Mouse (Mus musculus) thymus, postnatal 14 days (tissue): ENCODE measurements at regions not wholly inside any gene's neighbourhood (a gene's known extent, or its start where the extent isn't known, plus 50 kb on each side); places are given as distances from the start of the nearest gene placed in this dataset.

ENCODE experiments used
- DNase-seq: peaks from one replicate; pipeline ENCODE4 v3.0.0; 2021

DNA sequence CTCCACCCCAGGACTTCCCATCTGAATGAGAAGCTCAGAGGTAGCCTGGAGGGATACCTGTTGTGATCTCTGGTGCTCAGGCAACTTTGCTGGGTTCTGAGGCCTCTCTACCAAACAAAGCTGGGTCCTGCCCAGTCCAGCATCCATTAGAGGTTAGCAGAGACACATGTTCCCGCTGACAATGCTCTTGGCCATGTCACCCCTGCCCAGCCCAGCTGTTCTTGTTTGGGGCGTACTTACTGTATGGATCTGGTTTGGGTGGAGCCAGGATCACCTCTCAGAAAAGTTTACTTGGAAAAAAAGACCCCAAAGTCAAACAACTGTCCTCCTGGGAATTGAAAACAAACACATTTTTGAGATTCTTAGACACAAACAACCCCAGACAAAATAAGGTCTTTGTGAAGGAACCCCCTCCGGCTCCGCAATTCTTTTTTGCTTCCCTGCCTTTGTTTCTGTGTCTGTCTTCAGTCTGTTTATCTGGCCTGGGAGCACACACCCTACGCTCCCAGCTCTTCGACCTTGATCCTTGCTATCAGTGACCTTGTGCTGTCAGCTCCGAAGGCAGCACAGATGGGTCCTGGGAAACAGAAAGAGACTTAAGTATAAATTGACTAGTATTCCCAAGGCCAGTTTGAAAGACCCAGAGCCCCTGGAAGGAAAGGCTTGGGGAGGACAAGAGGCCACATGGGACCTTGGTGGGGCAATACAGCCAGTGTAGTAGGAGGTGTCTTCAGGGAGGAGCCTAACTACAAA is 68.1 kb upstream of the Serp2 start:
- no peak for DNase-seq

DNA sequence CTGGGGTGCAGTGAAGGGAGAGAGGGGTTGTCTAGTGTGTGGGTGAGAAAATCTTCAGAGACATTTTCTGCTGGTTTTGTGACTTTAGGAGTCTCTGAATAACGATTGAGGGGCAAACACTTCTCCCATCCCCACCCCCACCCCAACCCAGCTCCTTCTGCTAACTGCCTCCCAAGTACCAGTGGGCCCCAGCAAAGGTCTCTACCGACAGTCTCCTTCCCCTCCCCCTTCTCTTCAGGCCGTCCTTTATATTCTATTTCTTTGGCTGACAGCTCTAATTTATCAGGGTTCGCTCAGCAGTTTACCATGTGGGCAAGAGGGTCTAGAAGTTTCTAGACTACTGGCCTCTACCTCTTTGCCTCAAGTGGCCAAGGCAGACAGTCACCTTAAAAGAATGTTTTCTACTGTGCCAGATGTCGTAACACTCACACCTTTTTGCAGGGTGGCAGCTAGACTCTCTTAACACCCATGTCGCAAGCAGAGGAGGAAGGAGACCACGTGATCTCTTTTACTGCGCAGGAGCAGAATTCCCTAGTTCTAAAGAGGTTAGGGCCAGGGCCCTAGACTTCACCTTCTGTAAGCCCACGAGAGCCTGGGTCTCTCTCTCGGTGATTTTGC is 66.8 kb upstream of the Serp2 start:
- peak; percentile 12 for DNase-seq

DNA sequence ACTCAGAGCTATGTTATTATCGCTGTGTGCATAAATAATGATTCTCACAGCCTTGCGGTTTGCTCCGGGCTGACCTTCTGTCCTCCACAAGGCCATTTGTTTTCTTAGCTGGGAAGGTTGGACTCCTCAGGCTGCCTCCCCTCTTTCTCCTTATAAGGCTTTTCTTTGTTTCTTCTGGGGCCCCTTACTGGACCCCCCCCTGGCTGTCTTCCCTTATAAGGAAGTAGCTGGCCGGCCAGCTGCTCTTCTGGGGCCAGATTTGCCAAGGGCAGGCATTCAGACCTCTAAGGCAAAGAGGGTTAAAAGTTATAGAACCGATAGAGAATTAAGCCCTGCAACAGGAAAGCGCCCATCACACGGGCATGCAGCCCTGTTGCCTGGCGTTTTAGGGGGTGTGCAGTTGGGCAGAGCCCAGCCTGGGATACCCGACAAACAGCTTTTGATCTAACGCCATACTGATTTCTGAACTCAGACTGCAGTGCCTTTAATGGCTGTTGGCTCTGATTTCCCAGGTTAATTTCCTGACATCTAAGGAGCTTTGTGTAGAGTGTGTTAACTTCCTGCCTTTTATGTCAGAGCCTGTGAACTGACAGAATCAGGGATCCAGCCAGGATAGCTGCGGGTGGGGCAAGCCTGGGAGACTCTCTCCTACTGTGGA is 66.1 kb upstream of the Serp2 start:
- DNase-seq: no peak

DNA sequence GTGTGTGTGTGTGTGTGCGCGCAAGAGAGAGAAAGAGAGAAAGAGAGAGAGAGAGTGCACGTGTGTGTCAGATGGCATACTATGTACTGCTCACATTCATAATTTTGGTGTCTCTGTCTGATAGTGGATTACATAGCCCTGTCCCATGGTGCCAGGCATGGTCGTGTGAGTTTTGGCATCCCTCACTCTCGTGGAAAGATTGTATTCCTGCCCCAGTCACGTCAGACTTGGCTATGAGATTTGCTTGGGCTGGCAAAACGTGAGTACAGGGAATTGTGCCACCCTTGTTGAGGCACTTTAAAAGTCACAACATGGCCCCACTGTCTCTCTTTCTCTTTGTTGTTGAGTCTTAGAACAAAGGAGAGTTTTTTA is 62.3 kb upstream of the Serp2 start:
- DNase-seq: no peak

DNA sequence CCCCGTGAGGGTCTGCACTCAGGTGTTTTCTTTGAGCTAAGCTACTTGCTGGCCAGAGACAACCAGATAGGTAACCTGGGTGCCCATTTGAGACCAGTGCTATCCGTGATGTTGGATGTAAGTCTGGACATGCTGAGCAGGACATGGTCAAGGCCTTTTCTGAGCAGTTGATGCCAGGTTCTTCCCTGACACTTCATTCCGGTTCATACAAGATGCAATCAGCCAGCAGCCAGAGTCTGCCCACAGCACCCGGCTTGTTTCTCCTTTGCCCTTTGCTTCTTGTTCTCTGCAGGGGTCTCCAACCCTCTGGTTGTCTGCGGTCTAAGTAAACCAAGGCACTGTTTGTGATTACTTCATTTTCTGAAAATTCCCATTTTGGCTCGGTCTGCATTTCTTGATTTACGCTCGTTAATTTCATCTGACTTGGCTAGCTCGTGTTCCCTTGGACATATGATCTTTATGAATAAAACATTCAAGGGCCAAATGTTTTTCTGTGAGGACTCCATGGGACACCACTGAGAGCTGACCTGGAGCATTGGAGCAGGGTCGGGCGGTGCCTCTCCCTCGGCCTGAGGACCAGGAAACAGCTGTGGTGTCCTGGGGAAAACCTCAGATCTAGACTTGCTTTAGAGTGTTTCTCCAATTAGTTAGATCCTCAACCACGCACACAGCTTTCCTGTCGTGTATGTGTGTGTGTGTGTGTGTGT is 61.8 kb upstream of the Serp2 start:
- DNase-seq: no peak

DNA sequence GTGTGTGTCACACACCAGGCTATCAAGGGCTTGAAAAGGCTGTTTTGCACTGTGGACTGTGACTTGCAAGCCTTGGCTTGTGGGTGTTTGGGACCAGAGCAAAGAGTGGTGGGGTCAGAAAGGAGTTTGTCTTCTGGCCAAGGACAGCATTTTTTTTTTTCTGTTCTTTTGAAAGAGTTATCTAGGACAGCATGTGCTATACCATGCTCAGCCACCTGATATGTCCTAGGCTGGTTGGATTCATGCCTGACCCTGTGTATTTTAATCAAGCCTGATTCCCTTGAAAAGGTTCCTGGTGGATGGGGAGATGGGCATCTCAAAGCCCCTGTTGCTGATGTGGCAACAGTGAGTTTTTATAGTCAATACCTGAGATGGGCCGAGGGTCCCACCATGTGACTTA is 61.2 kb upstream of the Serp2 start:
- no peak for DNase-seq

DNA sequence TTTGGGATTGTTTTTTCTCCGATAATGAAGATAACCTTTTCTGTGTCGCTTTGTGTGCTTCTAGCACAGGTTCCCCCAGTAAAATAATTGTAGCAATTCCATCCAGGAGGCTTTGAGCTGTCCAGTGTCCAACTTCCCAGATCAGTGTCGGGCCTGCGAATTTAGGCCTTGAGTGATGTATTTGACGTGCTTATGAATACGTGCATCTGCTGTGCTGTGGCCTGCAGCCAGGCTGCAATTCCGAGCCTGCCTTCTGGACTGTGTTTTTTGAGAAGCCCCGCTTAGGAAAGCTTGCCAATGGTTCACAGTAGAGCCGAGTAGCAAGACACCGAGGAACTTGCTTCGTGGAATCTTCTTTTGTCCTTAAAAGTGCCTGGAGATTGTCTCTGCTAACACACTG is 60.8 kb upstream of the Serp2 start:
- no peak for DNase-seq

DNA sequence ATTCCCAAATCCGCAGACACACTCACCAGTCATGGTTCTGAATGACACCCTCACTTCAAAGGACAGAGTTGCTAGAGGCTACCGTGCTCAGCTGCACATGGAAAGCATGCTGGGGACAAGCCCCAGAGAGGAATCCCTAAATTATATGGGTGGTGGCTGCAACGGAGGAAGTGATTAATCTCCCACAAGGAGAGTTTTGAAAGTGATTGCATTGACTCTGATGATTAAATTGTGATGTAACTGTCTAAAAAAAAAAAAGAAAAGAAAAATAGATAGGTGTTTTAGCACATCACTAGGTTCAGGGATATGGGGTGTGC is 59.6 kb upstream of the Serp2 start:
- no peak for DNase-seq

DNA sequence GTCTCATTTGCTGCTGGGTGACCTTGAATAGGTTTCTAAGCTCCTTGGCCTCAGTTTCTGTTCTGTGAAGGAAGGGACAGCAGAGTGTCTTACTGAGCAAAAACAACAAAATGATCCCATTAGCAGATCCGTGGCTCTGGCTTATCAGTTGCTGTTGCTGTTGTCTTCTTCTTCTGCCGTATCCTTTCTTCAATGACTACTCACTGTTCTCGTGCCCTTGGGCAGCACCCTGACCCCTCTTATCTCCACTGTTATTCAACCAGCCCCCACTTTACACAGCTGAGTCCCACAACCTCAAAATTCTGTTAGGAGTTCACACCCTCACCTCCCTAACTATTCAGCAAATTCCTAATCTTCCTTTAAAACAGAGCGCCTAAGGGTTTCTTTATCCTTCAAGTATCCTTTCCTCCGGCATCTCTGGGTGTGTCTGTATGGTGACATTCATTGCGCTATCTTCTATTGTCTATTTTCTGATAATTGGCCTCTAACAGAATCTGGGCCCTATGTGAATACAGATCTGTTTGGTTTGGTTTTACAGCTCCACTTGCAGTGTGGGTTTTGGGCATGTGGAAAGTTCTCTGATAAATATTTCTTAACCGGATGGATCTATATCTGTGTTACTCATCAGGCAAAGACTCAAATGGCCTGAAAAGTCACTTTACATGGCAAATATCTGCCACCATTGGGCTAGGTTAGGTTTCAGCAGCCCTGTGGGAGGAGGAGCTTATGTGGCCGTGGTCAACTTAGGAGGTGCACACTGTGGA is 59.1 kb upstream of the Serp2 start:
- no peak for DNase-seq

DNA sequence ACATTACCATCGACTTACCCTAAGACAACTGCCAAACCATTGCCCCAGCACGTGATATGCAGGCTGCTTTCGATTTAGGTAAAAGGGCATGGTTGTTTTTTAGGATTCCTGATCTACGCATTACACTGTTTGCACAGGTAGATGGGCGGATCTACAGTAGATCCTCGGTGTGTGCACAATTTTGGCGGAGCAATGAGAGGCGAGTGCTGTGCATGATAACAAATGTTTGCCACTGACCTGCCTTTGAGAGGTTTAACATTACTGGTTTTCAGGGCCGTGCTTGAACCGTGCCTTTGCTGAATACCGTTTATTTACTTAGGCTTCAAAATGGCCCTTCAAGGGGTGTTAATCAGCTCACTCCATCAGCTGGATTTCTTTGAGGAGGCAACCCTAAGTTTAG is 58.5 kb upstream of the Serp2 start:
- DNase-seq: no peak

DNA sequence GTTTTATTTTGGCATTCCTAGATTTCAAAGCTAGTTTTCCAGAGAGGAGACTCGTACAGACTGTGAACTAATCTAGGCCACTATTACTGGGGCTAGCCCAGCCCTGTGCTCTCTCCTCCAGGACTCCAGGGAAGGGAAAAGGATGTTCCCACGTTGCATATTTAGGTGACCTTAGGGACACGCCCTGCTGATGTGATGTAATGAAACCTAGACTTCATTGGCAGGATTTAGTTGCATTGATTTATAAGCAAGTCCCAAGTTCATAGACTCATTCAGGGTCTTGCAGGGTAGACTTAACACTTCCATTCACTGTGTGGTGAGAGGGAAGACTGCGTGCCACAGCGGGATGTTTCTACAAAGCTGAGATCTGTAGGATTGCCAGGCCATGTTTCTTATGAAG is 58.0 kb upstream of the Serp2 start:
- DNase-seq: no peak

DNA sequence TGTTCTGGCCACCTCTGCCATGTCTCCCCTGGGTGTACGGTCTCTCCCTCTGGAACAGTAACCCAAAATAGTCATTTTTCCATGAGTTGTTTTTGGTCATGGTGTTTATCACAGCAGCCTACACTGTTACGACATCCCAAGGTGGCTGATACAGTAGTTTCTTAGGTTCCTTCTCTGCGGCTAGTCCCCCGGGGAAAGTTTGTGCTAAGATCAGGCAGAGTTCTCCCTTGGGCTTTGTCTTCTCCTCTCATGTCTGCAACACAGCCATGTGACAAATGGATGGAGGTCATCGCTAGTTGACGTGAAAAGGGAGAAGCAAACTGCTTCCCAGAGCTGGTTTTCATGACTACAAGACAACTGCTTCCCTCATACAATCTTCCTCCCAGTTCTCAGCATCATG is 56.9 kb upstream of the Serp2 start:
- no peak for DNase-seq

DNA sequence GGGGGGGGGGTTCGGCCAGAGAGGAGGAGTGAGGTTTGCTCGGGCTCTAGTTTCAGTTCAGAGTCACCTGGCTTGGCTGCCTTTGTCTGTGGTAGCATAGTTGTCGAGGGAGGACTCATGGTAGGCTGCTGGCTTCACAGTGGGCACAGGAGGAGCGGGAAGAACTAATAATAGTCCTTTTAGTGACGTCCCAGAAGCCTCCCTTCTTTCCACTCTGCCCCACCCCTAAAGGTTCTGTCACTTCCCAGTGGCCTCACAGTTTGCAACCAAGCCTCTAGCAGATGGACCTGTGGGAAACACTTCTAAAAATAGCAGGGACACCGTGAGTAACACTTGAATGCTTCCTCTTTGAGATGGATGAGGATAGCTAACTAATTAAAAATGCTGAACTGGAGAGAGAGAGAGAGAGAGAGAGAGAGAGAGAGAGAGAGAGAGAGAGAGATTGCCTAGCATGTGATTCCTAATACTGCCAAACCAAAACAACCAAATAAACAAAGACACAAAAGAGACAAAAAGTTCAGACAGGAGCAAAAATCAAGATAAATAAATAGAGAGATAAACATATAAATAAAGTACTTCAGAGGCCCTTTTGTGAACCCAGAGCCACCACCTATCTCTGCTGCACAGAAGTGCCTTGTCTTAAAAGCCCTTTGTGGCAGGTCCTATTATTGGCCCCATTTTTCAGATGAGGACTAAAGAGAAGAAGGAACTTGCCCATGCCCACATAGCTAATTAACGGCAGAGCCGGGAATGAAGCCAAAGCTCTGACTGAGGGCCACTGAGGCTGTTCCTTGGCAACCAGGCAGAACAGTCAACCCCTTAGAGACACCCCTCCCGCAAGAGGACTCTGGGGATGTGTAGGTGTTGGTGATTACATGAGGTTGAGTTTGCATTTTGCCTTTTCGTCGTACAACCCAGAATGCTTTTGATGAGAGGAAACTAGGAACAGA is 54.0 kb upstream of the Serp2 start:
- no peak for DNase-seq
